Mouse (Mus musculus) small intestine, adult 2 months (tissue): Measurements from ENCODE around the gene Tmem52b. TPM values are rescaled to one million over a fixed set of nuclear protein-coding genes. Genes with fewer than 3 reads are reported as not detected.

Experiments
- H3K27ac ChIP-seq: fragments of 200-500 bp; 2 replicates; pipeline ENCODE4 v1.5.1; 2012; ENCODE audit warnings: low read depth, low read length, control low read depth, inconsistent platforms; ENCODE audit not compliant: insufficient read depth
- H3K27me3 ChIP-seq: fragments of 200-500 bp; 2 replicates; pipeline ENCODE4 v1.6.1; 2012; ENCODE audit warnings: mild to moderate bottlenecking, moderate library complexity, low read length, inconsistent platforms; ENCODE audit not compliant: control insufficient read depth, insufficient read depth
- H3K36me3 ChIP-seq: fragments of 200-500 bp; 2 replicates; pipeline ENCODE4 v1.6.1; 2012; ENCODE audit warnings: mild to moderate bottlenecking, low read length, control low read depth, inconsistent platforms; ENCODE audit not compliant: control insufficient read depth, insufficient read depth
- H3K4me1 ChIP-seq: fragments of 200-500 bp; 2 replicates; pipeline ENCODE4 v1.6.1; 2012; ENCODE audit warnings: low read length, inconsistent platforms, mixed read lengths; ENCODE audit not compliant: control insufficient read depth, insufficient read depth, insufficient read length
- H3K4me3 ChIP-seq: fragments of 200-500 bp; 2 replicates; pipeline ENCODE4 v1.5.1; 2012; ENCODE audit warnings: low read depth, mild to moderate bottlenecking, control low read depth, inconsistent platforms, low read length, moderate library complexity
- CTCF ChIP-seq: fragments of 200-500 bp; IDR thresholded peaks from 2 replicates; pipeline ENCODE4 v1.5.1; 2012; ENCODE audit warnings: low read depth, mild to moderate bottlenecking, control low read depth, inconsistent platforms, low read length, moderate library complexity, mixed read lengths; ENCODE audit not compliant: insufficient replicate concordance, insufficient read length; ENCODE audit errors: extremely low read depth
- POLR2A ChIP-seq: fragments of 200-500 bp; IDR thresholded peaks from 2 replicates; pipeline ENCODE4 v1.6.1; 2012; ENCODE audit warnings: low read depth, mild to moderate bottlenecking, control low read depth, inconsistent platforms, low read length, moderate library complexity
- WGBS: fragments of 180-500 bp; shearing (Covaris S2); methylation state at CpG from one replicate; pipeline ENCODE4 v1.1.7; 2018; 5-methylcytosine and 5-hydroxymethylcytosine counted together
- polyA plus RNA-seq: library from polyadenylated mRNA; depleted of rRNA; stranded (reverse); fragments of >200 nt; gene quantifications from 2 replicates; pipeline ENCODE4 v1.2.3, GENCODE M21; 2012

Gene Tmem52b
- polyA plus RNA-seq, 1 experiment = not detected

GRCm38 (mm10) chr6:129514376-129514775 is 2.0 kb downstream of the Tmem52b start:
- H3K4me3 ChIP-seq = no peak overlapping the region
- H3K36me3 ChIP-seq = no peaks in the 10 kb centered on the region
- H3K4me1 ChIP-seq = peaks cover 12% of the 10 kb centered on the region
- 29% methylated on average over 2 of the region's 2 CpGs for WGBS
- H3K27ac ChIP-seq = no peak overlapping the region
- TF ChIP-seq CTCF (no peak), POLR2A (no peak)
- no peaks in the 10 kb centered on the region for H3K27me3 ChIP-seq

- Histone ChIP-seq H3K27me3 (no peaks in the 10 kb centered on the region), H3K27ac (no peak overlapping the region), H3K4me1 (peaks cover 7% of the 10 kb centered on the region), H3K36me3 (no peaks in the 10 kb centered on the region), H3K4me3 (no peak overlapping the region)
- WGBS = 81% methylated on average over 3 of the region's 3 CpGs
- no peak for TF ChIP-seq CTCF
- TF ChIP-seq POLR2A = no peak
Measured at GRCm38 (mm10) chr6:129515068-129515467, 2.7 kb downstream of the Tmem52b start.

DNA sequence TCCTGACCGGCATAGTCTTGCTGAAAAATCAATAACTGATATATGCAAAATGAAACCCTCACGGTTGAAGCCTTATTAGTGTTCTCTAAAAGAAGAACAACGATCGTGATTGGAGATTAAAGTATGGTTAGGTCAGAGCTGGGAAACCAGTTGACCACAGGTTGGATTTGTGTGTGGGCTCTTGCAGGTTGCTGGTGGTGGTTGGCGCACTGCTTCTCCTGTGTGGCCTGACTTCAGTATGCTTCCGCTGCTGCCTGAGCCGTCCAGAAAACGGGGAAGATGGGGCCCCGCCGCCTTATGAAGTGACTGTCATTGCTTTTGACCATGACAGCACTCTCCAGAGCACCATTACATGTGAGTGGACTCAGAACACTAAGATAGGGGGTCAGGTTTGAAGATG is 4.0 kb downstream of the Tmem52b start:
- Histone ChIP-seq H3K36me3 (no peaks in the 10 kb centered on the region), H3K4me3 (no peak overlapping the region), H3K4me1 (peaks cover 7% of the 10 kb centered on the region), H3K27me3 (no peaks in the 10 kb centered on the region), H3K27ac (no peak overlapping the region)
- TF ChIP-seq POLR2A = no peak
- TF ChIP-seq CTCF = no peak
- WGBS = 76% methylated on average over 10 of the region's 10 CpGs

DNA sequence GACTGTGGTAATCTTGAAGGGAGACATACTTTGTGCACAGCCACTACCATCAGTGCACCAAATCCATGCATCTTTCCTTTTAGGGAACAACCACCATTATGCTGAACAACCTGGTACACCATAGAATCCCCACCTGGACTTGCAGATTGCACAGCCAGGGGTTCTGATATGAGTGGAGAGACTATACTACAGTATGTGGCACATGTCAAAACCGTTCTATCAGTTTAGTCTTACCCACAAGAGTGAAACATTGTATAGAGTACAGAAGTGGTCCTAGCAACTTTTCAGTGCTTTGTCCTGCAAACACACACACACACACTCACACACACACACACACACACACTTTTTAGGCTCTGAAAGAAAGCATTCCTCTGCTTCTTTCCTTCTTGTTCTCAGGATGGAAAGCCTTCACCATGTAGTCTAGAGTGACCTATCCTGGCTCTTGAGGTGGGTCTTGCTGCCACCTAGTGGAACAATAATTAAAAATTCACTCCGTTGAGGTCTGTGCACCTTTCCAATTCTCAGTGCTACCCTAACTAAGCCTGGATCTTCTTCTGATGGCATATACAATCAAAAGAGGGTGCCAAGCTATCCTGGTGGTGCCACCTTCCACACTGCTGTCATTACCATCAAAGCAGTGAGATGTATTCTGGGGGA is 5.5 kb downstream of the Tmem52b start:
- H3K27me3 ChIP-seq = no peaks in the 10 kb centered on the region
- peaks cover 6% of the 10 kb centered on the region for H3K4me1 ChIP-seq
- no peak overlapping the region for H3K4me3 ChIP-seq
- H3K36me3 ChIP-seq = no peaks in the 10 kb centered on the region
- H3K27ac ChIP-seq = no peak overlapping the region
- TF ChIP-seq CTCF (no peak), POLR2A (no peak)
- WGBS = 46% methylated on average over 2 of the region's 2 CpGs

- no peaks in the 10 kb centered on the region for H3K36me3 ChIP-seq
- no peak for TF ChIP-seq CTCF
- no peak for TF ChIP-seq POLR2A
- no peaks in the 10 kb centered on the region for H3K4me1 ChIP-seq
- H3K27me3 ChIP-seq = no peaks in the 10 kb centered on the region
- no peak overlapping the region for H3K27ac ChIP-seq
- H3K4me3 ChIP-seq = no peak overlapping the region
Measured at GRCm38 (mm10) chr6:129526069-129526468, 13.7 kb downstream of the Tmem52b start.

DNA sequence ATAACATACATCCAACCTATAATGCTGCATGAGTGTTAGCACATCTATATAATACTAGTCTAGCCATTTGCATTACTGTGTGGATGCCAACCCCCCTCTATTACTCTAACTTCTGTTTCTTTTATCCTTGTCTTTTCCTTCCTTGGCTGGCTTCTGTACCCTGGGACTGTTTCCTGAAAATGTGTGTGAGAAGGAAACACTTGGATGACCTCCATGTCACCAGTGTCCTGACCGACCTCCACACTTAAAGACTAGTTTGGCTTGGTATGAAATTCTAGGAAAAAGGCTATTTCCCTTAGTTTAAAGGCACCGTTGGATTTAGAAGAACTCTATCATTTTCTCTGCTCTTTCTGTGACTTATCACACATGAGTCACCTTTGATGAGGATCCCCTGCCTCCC is 15.1 kb downstream of the Tmem52b start:
- no peaks in the 10 kb centered on the region for H3K27me3 ChIP-seq
- TF ChIP-seq POLR2A = no peak
- TF ChIP-seq CTCF = no peak
- H3K36me3 ChIP-seq = no peaks in the 10 kb centered on the region
- no peak overlapping the region for H3K4me3 ChIP-seq
- 71% methylated on average over 2 of the region's 2 CpGs for WGBS
- H3K27ac ChIP-seq = no peak overlapping the region
- H3K4me1 ChIP-seq = peaks cover 1% of the 10 kb centered on the region; the same call in 1 of the 2 replicates

DNA sequence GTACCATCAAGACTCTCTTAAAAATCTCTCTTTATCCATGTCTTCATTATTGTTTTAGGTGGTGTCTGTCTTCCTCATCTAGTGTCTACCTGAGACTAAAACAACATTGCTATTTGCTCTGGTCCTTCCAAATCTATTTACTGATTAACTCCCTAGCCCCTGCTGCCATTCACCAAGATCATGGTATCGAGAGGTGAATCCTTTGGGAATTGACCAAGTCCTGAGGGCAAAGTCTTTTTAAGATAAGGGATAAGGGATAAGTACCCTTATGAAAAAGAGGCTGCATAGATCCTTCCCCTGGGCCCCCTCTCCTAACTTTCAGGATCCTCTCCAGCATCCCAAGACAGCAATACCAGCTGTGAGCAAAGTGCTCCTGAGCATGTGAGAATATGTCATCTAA is 17.2 kb downstream of the Tmem52b start:
- Histone ChIP-seq H3K4me3 (no peak overlapping the region), H3K27ac (no peak overlapping the region), H3K27me3 (no peaks in the 10 kb centered on the region), H3K4me1 (peaks cover 4% of the 10 kb centered on the region; the same call in 1 of the 2 replicates), H3K36me3 (no peaks in the 10 kb centered on the region)
- TF ChIP-seq CTCF (no peak), POLR2A (no peak)
- WGBS = 66% methylated on average over 1 of the region's 1 CpGs
